Mouse (Mus musculus): ENCODE results near the gene Rhbdl3. TPM values are rescaled to one million over a fixed set of nuclear protein-coding genes. Genes with fewer than 3 reads are reported as not detected.

The Rhbdl3 gene
- polyA plus RNA-seq, 1 experiment from 2014 or later, result 2.1 TPM

DNA sequence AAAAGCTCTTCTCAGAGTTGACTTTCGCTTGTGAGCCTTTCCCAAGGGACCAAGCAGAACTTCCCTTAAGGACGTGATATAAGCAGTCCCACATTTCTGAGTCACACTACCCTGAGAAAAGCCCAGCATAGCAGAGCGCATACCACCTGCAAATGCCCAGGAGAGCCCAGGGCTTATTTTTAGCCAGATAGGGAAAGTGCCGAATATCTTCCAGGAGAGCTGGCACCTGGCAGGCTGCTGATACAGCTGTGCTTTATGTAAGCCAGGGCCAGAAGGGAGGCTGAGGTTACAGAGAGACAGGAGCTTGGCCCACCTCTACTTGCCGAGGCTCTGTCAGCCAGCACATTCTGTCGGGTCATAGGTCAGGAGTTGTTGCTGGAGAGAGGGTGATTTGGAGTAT lies 16.1 kb upstream of the Rhbdl3 start:
- Histone ChIP-seq H3K4me1 (replicated peaks; ENCODE audit: insufficient read depth, low read length) (peaks cover 4% of the 10 kb centered on the region), H3K9ac (ENCODE audit: low read depth, low read length) (no peak overlapping the region), H3K4me2 (ENCODE audit: low read length) (no peak overlapping the region), H3K27ac (no peak overlapping the region), H3K27me3 (ENCODE audit: insufficient read depth, low read length) (no peaks in the 10 kb centered on the region), H3K4me3 (replicated peaks; ENCODE audit: low read depth, low read length) (no peak overlapping the region), H3K9me3 (replicated peaks; ENCODE audit: low read length) (no peaks in the 10 kb centered on the region), H3K36me3 (ENCODE audit: insufficient read depth, low read length) (no peaks in the 10 kb centered on the region)
- DNase-seq (ENCODE audit: low spot score) (no peak), ATAC-seq (replicated peaks; ENCODE audit: low FRiP score, low read depth) (no peak)
- TF ChIP-seq CTCF (IDR thresholded peaks at IDR 0.05; ENCODE audit: low read depth), result no peak
- 39% methylated on average over 6 of the region's 6 CpGs for WGBS

DNA sequence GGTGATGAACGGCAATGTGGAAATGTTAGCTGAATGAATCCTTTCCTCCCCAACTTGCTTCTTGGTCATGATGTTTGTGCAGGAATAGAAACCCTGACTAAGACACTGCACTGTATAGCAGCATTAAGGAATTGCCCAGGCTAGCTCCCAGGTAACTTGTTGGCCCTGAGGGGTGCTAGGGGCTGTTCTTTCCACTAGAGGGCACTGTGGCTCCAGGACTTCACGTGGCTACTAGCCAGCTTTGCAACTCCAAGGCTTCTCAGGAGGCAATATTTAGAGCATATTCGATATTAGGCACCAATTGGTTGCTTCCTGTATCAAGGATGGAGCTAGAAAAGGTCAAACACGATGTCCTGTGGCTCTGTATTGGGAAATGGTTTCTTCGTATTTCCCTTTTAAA lies 13.6 kb upstream of the Rhbdl3 start:
- WGBS, result 14% methylated on average over 5 of the region's 5 CpGs
- H3K27ac ChIP-seq, result no peak overlapping the region
- H3K27me3 ChIP-seq (ENCODE audit: insufficient read depth, low read length), result no peaks in the 10 kb centered on the region
- peaks cover 16% of the 10 kb centered on the region for H3K4me1 ChIP-seq (replicated peaks; ENCODE audit: insufficient read depth, low read length)
- no peak overlapping the region for H3K9ac ChIP-seq (ENCODE audit: low read depth, low read length)
- no peak overlapping the region for H3K4me2 ChIP-seq (ENCODE audit: low read length)
- DNase-seq (ENCODE audit: low spot score), result peak; percentile 75
- no peak for ATAC-seq (replicated peaks; ENCODE audit: low FRiP score, low read depth)
- H3K36me3 ChIP-seq (ENCODE audit: insufficient read depth, low read length), result no peaks in the 10 kb centered on the region
- H3K9me3 ChIP-seq (replicated peaks; ENCODE audit: low read length), result no peaks in the 10 kb centered on the region
- peak; percentile 91 for TF ChIP-seq CTCF (IDR thresholded peaks at IDR 0.05; ENCODE audit: low read depth)
- H3K4me3 ChIP-seq (replicated peaks; ENCODE audit: low read depth, low read length), result no peak overlapping the region

DNA sequence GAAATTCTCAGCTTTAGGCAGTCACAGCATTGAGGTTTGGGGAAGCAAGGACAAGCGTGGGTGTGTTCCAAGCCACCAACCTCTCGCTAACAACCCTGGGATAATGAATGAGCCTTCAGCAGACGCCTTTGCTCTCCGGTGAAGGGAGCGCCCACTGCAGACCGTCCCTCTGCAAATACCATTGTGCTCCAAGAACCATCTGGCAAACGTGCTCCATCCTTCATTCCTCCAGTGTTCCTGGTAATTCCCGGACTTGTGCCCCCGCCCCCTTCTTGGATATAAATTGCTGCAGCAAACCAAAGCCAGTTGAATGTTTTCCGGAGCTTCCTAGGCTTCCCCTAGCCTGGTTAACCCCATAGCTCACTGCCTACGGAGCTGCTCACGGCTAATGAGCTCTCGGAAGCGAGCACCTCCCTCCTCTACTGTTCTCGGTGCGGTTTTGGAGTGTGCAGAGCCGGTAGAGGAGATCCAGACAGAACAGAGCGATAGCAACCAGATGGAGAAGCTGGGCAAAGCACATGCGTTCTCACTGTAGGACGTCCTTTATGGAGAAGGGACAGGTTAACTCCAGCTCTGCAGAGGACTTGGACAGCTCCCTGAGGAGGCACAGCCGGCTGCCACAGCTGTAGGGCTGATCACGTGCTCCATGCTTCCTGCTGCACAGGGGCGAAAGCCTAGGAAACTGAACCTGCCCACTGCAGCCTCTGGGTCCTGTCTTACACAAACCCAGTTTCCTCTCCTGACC lies 10.8 kb upstream of the Rhbdl3 start:
- DNase-seq (ENCODE audit: low spot score) (peak; percentile 89), ATAC-seq (replicated peaks; ENCODE audit: low FRiP score, low read depth) (peak; percentile 88)
- WGBS, result under 1% methylated on average over 23 of the region's 23 CpGs
- Histone ChIP-seq H3K4me3 (replicated peaks; ENCODE audit: low read depth, low read length) (peak overlapping the region; percentile 26), H3K36me3 (ENCODE audit: insufficient read depth, low read length) (no peaks in the 10 kb centered on the region), H3K4me1 (replicated peaks; ENCODE audit: insufficient read depth, low read length) (peaks cover 16% of the 10 kb centered on the region), H3K27me3 (ENCODE audit: insufficient read depth, low read length) (no peaks in the 10 kb centered on the region), H3K9ac (ENCODE audit: low read depth, low read length) (no peak overlapping the region), H3K4me2 (ENCODE audit: low read length) (peak overlapping the region; percentile 57), H3K27ac (peak overlapping the region; percentile 33; the same call in 1 of the 2 replicates), H3K9me3 (replicated peaks; ENCODE audit: low read length) (no peaks in the 10 kb centered on the region)
- TF ChIP-seq CTCF (IDR thresholded peaks at IDR 0.05; ENCODE audit: low read depth), result no peak

DNA sequence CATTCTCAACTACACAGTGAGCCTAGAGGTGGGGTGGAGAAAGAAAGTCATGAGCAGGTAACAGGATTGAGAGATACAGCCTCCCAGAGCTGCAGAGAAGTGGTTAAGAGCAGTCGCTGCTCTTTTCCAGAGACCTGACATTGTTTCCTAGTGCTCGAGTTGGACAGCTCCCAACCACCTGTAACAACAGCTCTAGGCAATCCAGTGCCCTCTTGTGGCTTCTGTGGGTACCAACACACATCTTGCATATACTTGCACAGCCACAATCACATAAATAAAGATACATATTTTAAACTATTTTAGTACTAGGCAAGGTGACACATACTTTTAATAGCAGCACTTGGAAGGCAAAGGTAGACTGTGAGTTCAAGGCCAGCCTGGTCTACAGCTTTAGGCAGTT lies 9.7 kb upstream of the Rhbdl3 start:
- Histone ChIP-seq H3K36me3 (ENCODE audit: insufficient read depth, low read length) (no peaks in the 10 kb centered on the region), H3K9ac (ENCODE audit: low read depth, low read length) (no peak overlapping the region), H3K9me3 (replicated peaks; ENCODE audit: low read length) (no peaks in the 10 kb centered on the region), H3K27ac (no peak overlapping the region), H3K4me1 (replicated peaks; ENCODE audit: insufficient read depth, low read length) (peaks cover 20% of the 10 kb centered on the region), H3K4me3 (replicated peaks; ENCODE audit: low read depth, low read length) (no peak overlapping the region), H3K4me2 (ENCODE audit: low read length) (no peak overlapping the region), H3K27me3 (ENCODE audit: insufficient read depth, low read length) (no peaks in the 10 kb centered on the region)
- WGBS, result 68% methylated on average over 2 of the region's 2 CpGs
- no peak for ATAC-seq (replicated peaks; ENCODE audit: low FRiP score, low read depth)
- DNase-seq (ENCODE audit: low spot score), result no peak
- peak; percentile 34; the same call in 1 of the 2 replicates for TF ChIP-seq CTCF (IDR thresholded peaks at IDR 0.05; ENCODE audit: low read depth)

DNA sequence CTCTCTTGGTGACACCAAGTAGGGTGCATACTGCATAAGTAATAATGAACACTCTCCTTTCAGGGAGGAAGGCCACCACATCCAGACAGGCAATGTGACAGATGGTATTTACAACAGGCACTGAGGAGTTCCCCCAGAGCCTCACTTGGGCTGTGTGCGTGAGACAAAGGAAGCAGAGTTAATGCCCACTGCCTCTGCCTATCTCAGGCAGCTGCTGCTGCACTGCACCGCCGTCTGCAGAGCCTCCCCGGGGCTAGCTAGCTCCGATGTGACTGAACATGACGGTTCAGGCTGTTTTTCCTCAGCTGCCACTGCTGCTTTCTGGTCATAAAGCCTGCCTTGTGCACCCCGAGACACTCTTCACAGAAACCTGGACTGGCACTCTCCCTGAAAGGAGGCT lies 8.2 kb upstream of the Rhbdl3 start:
- H3K4me1 ChIP-seq (replicated peaks; ENCODE audit: insufficient read depth, low read length), result peaks cover 20% of the 10 kb centered on the region
- no peak for TF ChIP-seq CTCF (IDR thresholded peaks at IDR 0.05; ENCODE audit: low read depth)
- no peak overlapping the region for H3K4me2 ChIP-seq (ENCODE audit: low read length)
- H3K36me3 ChIP-seq (ENCODE audit: insufficient read depth, low read length), result no peaks in the 10 kb centered on the region
- DNase-seq (ENCODE audit: low spot score), result no peak
- H3K27ac ChIP-seq, result no peak overlapping the region
- H3K9ac ChIP-seq (ENCODE audit: low read depth, low read length), result no peak overlapping the region
- 46% methylated on average over 7 of the region's 7 CpGs for WGBS
- no peaks in the 10 kb centered on the region for H3K9me3 ChIP-seq (replicated peaks; ENCODE audit: low read length)
- no peak for ATAC-seq (replicated peaks; ENCODE audit: low FRiP score, low read depth)
- 0 out of 2 replicates have a peak, but pooled peaks cover 4% of the 10 kb centered on the region for H3K27me3 ChIP-seq (ENCODE audit: insufficient read depth, low read length)
- H3K4me3 ChIP-seq (replicated peaks; ENCODE audit: low read depth, low read length), result no peak overlapping the region

DNA sequence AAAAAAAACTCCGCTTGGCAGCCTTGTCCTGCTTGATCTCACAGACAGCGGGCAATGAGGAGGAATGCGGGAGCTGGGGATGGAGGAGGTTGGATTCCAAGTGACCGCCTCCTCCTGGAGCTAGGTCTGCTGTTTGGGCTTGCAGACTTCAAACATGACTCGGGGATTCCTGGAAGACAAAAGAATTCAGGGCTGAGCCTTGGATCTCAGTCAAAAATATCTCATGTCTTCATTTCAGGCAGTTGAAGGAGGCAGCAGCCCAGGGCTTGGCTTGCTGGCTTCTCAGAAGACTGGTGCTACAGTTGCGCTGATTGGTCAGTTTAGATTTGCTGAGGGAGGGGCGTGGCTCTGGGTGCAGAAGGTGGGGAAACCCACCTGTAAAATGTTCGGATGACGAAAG lies 5.6 kb upstream of the Rhbdl3 start:
- ATAC-seq (replicated peaks; ENCODE audit: low FRiP score, low read depth) (no peak), DNase-seq (ENCODE audit: low spot score) (peak; percentile 57)
- no peak for TF ChIP-seq CTCF (IDR thresholded peaks at IDR 0.05; ENCODE audit: low read depth)
- H3K4me2 ChIP-seq (ENCODE audit: low read length), result 0 out of 2 replicates have a peak overlapping the region, but pooled peaks have one; percentile 13
- no peak overlapping the region for H3K4me3 ChIP-seq (replicated peaks; ENCODE audit: low read depth, low read length)
- no peaks in the 10 kb centered on the region for H3K9me3 ChIP-seq (replicated peaks; ENCODE audit: low read length)
- H3K27ac ChIP-seq, result no peak overlapping the region
- H3K27me3 ChIP-seq (ENCODE audit: insufficient read depth, low read length), result peaks cover 10% of the 10 kb centered on the region; the same call in 1 of the 2 replicates
- no peak overlapping the region for H3K9ac ChIP-seq (ENCODE audit: low read depth, low read length)
- 15% methylated on average over 9 of the region's 9 CpGs for WGBS
- H3K36me3 ChIP-seq (ENCODE audit: insufficient read depth, low read length), result no peaks in the 10 kb centered on the region
- peaks cover 11% of the 10 kb centered on the region for H3K4me1 ChIP-seq (replicated peaks; ENCODE audit: insufficient read depth, low read length)
